Mouse (Mus musculus) megakaryocyte, adult 5-6 weeks (primary cell): ENCODE measurements at regions not wholly inside any gene's neighbourhood (a gene's known extent, or its start where the extent isn't known, plus 50 kb on each side); places are given as distances from the start of the nearest gene placed in this dataset.

ENCODE experiments used
- ATAC-seq: 2 replicates; pipeline ENCODE4 v1.8.0; 2016; ENCODE audit warnings: mild to moderate bottlenecking, inconsistent platforms; ENCODE audit not compliant: poor library complexity, severe bottlenecking

DNA sequence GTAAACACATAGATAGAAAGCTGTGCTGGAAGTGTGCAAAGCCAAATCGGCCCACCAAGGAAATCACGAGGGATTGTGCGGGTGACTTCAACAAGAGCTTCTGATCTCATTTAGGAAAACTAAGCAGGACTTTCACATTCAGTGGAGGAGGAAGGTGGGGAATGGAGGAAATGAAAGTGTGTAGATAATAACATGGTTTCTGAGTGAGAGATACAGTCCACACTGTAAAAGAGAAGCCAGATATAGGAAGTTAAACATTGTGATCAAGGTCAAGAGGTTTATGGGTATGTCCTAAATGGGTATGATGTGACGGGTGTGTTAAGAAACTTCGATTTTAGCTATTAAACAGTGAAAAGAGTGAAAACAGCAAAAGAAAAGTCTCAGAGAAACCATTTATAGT is 310.1 kb upstream of the Actbl2 start:
- ATAC-seq: peak; percentile 67

DNA sequence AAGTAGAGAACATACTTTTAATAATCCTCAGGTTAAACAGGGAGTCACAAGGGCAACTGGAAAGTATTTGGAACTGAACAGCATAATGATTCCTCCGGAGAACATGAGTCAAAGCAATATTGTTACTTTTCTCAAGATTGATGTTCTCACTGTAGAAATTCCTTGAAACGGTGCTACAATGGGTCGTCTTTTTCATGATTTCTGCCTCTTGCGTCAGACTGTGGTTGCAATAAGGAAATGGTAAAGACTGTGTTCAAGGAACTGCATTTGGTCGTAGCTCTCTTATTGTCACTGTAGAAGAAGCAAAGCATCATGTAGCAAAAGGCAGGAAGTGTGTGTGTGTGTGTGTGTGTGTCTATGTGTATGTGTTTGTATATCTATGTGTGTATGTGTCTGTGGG is 294.6 kb upstream of the Actbl2 start:
- ATAC-seq: peak; percentile 91

DNA sequence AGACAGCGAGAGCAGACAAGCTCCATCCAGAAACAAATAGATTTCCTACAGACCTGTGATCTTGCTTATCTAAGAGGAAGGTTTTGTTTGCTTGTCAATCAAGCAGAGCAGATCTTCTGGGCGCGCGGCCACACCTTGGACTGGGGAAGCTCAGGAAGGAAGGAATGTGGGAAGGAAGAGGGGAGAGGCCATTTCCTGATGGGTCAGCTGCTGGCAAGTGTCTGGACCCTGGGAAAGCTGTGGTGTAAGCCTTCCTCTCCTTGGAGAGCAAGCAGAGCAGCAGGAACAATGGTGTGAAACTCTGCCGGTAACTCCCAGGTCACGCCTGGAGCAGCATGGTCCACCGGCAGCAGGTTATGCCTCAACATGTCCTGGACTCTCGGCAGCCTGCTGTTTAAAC is 287.7 kb upstream of the Actbl2 start:
- no peak for ATAC-seq

DNA sequence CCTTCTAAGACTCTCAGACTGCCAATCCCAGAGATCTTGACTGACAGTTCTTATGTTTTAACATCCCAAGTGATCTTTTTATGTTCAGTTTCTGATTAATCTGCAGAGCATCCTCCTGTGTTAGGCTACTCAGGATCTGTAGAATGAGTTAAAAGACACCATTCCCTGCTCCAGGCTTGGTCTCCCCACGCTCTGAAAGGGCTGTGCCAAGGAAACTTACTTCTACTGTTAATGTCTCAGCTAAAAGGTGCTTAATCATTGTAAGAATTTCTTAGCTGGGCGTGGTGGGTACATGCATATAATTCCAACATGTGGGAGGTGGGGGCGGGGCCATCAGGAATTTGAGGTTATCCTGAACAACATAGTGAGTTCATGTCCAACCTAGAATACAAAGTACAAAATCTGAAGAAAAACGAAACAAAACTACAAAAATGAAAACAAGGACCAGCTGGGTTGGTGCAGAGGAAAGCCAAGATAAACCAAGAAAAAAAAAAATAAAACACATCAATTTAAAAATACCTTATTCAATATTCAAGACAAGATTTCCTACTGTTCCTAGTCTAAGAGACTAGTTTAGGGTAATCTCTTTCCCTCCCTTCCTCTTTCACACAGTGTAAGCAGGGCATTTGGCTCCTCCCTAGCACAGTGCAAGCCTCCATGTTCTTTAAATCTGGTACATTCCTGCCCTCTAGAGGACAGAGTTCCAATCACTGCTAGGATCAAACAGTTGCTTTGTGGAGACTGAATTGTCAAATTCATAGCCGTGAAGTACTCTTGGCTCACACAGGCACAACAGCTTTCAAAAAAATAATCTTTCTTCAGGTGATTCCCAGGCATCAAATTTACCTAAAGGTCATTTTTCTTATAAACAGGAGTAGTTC is 286.9 kb upstream of the Actbl2 start:
- ATAC-seq: peak; percentile 95

DNA sequence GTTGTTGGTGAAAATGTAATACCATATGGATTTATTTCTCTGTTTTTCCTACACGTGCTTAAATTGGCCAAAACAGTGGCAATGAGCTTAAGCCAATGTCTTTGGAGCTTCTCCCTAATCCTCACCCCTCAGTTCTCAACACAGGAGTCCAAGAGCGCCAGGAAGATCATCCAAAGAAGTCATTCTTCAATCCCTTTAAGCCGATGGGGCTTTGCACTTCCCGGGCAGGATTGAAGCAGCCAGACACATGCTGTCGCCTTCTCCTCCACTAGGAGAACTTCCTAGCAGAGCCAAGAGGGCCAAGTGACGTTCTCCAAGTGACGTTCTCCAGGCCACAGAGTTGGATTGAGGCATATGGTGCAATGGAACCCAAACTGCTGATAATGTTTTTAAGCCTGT is 286.3 kb upstream of the Actbl2 start:
- ATAC-seq: no peak

DNA sequence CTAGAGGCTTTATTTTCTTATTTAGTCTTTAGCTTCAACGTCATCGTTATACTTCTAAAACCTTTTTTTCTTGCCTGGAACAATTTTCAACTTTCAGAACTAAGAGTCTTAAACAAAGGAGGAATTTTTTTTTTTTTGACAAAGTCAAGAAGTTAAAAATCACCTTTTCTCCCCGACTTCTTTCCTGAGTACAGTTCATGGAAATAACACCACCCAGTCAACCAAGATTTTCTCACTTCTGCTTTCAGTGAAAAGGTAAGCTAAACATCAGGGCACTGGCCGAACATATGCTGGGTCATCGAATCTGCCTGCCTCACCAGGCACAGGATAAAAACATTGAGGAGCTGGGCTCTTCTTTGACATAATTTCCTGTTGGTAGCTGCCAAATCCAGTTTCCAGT is 277.4 kb upstream of the Actbl2 start:
- ATAC-seq: no peak

DNA sequence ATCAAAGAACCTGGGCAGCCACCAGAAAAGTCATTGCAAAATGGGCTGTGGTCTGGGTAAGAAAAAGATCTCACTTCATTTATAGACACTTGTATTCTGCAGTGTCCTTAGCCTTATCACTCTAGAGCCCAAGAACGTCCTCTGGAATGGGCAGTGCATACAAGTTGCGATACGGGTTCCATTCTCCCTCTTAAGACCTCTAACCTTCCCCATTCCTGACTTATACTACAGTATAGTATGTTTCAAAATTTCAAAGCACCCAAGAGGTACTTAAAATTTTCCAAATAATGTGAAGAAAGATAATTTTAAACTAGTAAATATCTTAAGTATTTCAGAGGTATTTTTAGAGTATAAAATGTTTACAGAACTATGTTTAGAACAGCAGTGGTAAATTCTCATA is 276.8 kb upstream of the Actbl2 start:
- no peak for ATAC-seq

DNA sequence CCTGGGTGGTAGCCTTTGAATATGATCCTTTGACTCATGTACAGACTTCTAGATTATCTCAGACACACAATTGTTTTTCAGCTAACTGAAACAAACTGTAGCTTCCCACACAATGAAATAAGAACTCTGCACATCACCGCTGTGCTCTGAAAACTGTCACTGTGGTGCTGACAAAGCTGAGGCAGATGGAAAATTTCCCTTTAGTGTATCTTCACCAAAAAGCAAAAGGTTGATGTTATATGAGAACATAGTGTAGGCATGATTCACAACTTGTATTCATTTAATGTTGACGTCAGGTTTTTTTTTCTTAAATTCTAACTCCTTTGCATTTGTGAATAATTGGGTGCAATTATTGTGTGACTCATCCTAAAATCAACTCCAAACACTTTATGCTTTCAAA is 264.1 kb upstream of the Actbl2 start:
- no peak for ATAC-seq

DNA sequence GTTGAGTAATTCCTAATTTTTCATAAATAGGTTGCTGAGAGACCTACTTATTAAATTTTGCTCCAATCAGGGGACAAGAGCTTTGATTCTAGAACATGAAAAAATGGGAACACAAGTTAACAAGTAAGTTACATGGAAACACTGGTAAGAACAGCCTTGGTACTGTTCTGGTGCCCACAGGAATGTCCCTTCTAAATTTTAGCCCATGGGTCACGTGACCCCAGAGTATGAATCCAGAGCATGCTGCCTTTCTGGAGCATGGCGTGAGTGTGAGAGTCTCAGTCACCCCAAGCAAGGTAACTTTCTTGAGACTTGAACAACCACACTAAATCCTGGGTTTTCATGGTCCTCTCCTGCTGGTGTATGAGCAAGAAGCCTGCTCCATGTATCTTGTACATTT is 263.7 kb upstream of the Actbl2 start:
- 0 out of 2 replicates have a peak, but pooled peaks have one; percentile 5 for ATAC-seq

DNA sequence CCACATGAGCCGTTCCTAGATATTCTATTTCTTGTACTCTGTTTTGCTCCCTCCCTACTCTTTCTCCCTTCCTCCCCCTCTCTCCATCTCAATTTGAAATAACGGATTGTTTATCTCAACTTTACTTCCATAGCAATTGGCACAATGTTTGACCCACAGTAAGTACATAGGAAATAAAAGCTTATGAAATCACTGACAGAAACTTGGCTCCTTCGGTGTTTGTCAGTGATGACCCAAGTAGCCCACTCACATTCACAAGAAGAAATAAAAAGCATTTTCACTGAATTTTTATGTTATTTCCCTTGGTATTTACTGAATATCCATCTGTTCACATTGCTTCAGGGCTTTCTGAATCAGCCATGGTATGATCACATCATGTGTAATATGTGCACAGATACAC is 260.2 kb upstream of the Actbl2 start:
- ATAC-seq: no peak

DNA sequence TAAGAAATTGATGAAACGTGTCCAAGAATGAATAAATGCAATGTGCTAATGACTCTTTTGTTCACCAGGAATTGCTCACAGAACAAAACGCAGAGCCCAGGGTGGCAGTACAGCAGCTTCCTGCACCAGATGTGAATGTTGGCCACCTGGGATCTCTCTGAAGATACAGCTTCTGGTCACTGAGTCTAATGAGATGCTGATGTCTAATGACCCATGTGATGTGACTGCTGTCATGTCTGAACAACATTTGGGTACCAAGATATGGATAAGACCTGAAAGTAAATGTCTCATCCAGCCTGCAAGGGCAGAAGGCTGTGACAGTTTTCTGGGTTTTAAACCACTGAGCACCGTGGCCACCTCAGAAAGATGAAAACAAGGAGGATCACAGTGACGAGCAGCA is 252.1 kb upstream of the Actbl2 start:
- no peak for ATAC-seq

DNA sequence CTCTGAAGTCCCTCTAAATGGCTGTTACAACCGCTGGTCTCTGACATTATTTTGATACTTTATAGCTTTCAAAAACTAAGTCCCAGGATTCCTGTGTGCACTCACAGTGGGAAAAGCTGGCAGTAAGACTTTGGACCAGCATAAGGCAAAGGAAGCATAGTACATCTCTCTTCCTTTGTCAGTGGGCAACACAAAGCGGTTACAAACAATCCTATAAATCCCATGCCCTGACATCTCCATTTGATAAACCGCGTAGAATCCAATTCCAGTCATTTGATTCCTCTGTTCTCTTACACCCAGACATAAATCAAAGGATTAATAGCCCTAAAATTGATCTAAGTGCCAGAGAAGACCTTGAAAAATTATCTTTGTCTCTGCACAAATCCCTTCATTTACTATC is 240.7 kb upstream of the Actbl2 start:
- no peak for ATAC-seq

DNA sequence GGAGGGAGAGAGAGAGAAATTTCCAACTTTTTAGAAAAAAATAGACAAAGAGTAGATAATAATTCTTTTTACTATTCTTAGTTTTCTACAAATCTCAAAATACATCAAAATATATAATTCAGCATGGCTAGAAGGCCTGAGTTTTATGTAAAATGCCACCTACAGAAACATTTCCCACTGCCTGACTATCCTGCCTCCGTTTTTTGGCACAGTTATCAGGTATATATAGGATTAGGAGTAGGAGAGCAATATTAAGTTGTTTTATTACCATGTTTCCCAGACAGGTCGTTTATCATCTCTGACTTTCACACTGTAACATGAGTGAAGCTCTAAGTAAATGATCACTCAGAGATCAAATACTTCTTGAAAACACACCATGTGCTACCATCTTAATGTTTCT is 224.7 kb upstream of the Actbl2 start:
- ATAC-seq: no peak

DNA sequence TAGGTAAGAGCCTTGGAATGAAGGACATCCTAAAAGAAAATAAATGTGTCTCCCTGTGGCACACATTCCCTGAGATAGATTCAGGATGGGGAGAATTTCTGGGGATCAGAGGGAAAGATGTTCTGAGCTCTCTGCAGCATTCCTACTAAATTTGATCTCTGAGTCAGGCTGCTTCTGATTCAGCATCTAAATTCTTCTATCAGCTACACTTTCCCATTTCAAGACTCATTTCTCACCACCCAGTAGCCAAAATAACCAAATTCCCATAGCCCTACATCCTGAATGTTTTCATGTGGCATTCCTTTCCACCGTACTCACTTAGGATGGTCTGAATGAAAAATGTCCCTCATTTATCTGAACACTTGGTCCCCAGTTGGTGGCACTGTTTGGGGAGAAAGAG is 223.2 kb upstream of the Actbl2 start:
- no peak for ATAC-seq

DNA sequence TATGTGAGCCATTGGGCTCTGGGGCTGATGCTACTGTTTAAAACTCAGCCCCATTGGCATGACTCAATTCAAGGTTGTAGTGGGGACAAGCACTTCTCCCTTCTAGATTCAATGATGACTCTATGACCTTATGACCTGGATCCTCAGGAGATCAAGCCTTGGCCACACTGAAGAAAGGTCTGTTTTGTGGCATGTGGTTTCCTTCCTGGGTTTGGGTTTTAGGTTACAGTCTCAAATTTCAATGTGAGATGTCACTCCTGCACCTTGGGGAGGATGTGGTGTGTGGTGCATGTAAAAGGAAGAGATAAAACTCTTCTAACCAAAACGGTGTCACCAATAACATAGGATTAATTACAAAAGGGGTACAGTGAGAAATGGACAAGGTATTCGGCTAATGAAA is 211.2 kb upstream of the Actbl2 start:
- peak; percentile 73 for ATAC-seq

DNA sequence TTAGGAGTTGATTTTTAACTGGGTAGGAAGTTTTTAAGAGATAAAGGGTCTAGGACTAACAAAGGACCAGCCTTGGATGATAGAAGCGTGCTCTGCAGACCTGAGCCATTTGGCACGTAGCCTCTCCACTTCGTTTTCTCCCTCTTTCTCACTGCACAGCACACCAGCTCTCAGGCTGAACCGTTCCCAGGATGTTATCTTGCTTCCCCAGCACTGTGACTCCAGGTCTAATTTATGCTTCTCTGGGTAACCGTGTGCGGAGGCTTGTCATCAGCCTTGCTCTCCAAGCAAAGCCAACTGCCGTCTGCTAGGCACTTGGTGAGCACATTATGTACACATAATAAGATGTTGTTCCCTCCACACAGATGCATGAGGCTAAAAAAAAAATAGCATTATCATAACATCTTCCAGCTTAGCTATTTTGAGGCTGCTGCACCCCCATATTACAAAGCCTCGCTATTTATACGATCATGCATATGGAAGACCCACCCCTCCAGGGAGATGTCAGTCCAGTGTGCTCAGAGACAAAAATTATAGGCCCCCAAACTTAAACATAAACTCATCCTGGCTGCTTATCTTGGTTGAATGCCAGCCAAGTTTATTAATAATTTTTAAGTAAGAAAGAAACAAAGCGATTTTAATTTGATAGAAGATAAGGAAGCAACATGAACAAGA is 210.3 kb upstream of the Actbl2 start:
- no peak for ATAC-seq

DNA sequence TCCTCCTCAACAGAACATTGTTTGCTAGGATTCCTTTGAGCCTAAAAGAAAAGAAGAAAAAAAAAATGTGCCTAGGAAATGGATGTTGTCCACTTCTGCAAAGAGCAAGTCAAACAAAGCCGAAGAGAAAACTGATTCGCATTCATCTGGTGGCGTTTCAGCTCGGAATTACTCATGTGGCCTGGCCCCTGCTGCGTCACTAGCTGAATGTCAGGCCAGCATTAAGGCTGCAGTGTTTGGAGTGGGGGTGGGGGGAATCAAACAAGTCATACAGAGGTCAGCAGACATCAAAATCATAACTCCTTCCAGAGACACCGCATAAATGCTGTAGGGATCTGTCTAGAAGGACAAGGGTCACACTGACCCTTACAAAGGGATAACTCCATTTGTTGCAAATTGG is 204.7 kb upstream of the Actbl2 start:
- ATAC-seq: no peak

DNA sequence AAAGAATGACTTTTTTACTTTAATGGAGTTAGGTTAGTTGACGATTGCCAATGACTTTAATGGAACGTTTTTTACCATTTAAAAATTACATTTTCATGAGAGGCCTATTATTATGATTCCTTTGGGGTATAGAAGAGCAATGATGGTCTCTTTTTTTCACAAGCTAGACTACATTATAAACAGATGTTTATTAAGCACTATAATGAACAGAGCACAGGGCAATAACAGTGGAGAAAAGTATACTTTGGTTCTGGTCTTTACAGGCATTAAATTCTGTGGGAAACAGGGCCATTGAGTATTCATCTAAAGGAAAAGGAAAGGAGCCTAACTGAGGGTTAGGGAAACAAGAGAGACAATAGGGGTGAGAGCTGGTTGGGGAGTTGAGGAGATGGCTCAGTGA is 199.0 kb upstream of the Actbl2 start:
- ATAC-seq: no peak

DNA sequence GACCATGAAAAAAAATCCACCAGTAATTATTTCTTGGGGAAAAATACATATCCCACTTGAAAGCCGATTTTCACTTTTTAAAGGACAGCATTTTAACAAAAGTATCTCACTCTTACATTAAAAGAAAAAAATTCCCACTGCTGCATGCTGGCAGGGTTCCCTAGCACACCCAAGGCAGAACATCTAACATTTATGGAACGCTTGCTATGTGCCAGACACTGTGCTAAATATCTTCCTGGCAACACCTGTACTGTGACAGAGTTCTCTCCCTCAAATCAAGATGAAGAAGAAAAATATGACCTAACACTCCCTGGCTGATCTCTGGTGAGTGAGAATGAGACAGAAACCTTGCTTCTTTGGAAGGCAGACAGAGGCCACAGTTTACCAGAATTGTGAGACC is 167.1 kb upstream of the Actbl2 start:
- no peak for ATAC-seq

DNA sequence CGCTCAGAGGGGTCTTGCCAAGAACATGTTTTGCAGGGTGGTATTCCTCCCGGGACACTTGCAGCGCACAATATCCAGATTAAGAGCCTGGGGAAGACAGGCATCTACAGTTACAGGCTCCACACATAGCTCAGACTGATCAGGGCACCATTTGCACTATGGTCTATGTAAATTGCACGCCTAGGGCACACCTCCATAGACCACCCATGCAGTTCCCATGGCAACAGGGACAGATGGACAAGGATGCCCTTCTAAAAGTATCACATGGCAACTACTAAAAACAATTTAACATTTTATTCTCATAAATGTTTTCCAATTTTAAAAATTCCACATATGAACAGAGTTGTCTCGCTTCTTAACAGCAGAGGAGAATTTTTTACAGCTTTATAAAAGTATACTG is 158.7 kb upstream of the Actbl2 start:
- no peak for ATAC-seq

DNA sequence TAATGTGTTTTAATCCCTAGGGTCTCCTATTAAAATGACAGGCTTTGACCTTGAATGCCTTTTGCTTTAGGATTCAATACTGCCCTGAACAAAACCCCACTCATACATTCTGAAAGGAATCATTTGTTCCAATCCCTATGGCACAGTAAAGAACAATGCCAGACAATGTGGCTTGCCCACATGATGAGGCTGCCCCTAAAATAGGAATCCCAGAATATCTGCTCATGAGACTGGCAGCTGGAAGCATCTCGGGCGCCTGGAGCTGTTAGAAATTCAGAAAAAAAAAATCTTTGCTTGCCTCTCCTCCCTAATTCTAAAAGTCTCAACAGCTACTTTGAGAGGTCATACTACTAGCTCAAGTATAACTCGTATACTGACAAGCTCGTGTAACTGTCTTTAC is 157.5 kb upstream of the Actbl2 start:
- ATAC-seq: no peak

DNA sequence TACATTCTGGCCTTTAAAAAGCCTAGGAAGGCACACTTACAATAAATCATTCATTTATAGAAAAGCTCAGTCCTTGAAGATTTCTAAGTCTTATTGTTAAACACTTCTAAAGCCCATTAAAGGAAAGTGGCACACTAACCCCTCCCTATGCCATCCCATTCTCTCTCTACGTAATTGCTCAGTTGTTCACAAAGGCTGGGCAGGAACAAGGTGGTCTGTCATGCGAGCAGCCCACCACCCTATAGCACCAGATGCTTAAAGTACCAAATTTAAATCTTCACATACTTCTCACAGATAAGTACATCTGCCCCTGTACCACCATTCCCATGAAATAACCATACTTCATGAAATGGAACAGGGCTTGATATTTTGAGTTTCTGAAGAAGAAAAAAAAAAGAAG is 156.1 kb upstream of the Actbl2 start:
- no peak for ATAC-seq

DNA sequence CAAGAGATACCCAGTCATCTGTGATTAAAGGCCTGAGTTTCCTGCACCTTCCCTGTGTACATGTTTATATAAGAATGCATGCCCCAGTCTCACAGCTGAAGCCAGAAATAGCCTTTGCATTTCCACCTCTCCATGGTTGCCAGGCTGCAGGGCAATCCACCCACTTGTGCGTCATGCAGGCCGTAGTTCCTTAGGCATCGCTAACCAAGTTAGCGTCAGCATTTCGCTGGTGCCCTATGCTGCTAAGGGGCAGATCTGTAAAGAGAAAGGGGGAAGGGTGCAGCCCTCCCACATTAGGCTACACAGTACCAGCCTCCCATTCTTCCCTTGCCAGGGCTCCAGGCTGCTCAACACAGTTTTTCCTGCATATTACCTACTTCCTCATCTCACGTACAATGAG is 155.6 kb upstream of the Actbl2 start:
- ATAC-seq: no peak
